Mouse (Mus musculus): Measurements from ENCODE around the gene Rbfox1. TPM values are rescaled to one million over a fixed set of nuclear protein-coding genes. Genes with fewer than 3 reads are reported as not detected.

Gene Rbfox1
- polyA plus RNA-seq, 1 experiment, result not detected

- Histone ChIP-seq H3K27ac (ENCODE audit: insufficient read depth, low read depth, low read length) (no peak overlapping the region), H3K4me3 (ENCODE audit: insufficient read depth, low read length) (no peak overlapping the region), H3K4me1 (ENCODE audit: control insufficient read depth, insufficient read depth, low read length) (peaks cover 14% of the 10 kb centered on the region)
- TF ChIP-seq POLR2A (IDR thresholded peaks at IDR 0.05; ENCODE audit: borderline replicate concordance, low read depth, low read length) (no peak), CTCF (IDR thresholded peaks at IDR 0.05; ENCODE audit: low read depth, low read length) (no peak)
Observed at GRCm38 (mm10) chr16:7374146-7374545, 1489.0 kb downstream of the Rbfox1 start.

GRCm38 (mm10) chr16:7374674-7375073 is 1489.5 kb downstream of the Rbfox1 start:
- no peak overlapping the region for H3K27ac ChIP-seq (ENCODE audit: insufficient read depth, low read depth, low read length)
- H3K4me3 ChIP-seq (ENCODE audit: insufficient read depth, low read length), result no peak overlapping the region
- TF ChIP-seq POLR2A (IDR thresholded peaks at IDR 0.05; ENCODE audit: borderline replicate concordance, low read depth, low read length) (no peak), CTCF (IDR thresholded peaks at IDR 0.05; ENCODE audit: low read depth, low read length) (no peak)
- peaks cover 14% of the 10 kb centered on the region for H3K4me1 ChIP-seq (ENCODE audit: control insufficient read depth, insufficient read depth, low read length)

GRCm38 (mm10) chr16:7396101-7396500 is 1510.9 kb downstream of the Rbfox1 start:
- Histone ChIP-seq H3K4me1 (ENCODE audit: control insufficient read depth, insufficient read depth, low read length) (0 out of 2 replicates have a peak, but pooled peaks cover 2% of the 10 kb centered on the region), H3K4me3 (ENCODE audit: insufficient read depth, low read length) (no peak overlapping the region), H3K27ac (ENCODE audit: insufficient read depth, low read depth, low read length) (no peak overlapping the region)
- TF ChIP-seq POLR2A (IDR thresholded peaks at IDR 0.05; ENCODE audit: borderline replicate concordance, low read depth, low read length), result no peak
- TF ChIP-seq CTCF (IDR thresholded peaks at IDR 0.05; ENCODE audit: low read depth, low read length), result no peak

DNA sequence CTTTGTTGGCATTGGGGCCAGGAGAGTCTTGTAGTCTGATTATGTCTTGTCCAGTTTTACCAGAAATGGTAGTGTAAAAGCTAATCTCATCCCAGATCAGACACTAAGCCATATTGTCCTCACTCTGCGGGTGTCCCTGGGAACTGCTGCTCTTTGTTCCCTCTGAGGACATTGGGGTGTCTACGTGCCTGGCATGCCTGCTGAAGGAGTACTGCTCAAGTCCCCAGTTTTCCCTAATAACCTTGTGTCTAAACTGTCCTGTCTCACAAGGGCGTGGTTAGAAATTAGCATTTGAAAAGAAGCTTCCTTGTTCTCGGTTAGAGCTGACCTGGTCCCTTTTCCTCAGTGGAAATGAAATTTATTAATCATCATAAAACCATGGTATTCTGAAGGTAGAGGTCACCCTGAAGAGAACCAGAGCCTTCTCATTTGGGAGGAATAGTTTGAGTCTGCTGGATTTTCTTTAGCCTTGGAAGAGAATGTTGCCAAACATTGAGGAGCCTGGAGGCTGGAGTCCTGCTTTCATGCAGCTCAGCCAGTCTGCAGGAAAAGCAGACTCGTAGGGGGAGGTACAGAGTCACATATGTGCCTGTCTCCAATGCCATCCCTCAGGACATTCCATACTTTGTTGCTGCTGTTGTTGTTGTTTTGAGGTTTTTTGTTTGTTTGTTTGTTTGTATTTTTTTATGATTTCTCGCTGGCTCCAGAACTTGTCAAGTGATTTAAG is 1519.8 kb downstream of the Rbfox1 start:
- Histone ChIP-seq H3K4me1 (ENCODE audit: control insufficient read depth, insufficient read depth, low read length) (no peaks in the 10 kb centered on the region), H3K27ac (ENCODE audit: insufficient read depth, low read depth, low read length) (no peak overlapping the region), H3K4me3 (ENCODE audit: insufficient read depth, low read length) (no peak overlapping the region)
- TF ChIP-seq CTCF (IDR thresholded peaks at IDR 0.05; ENCODE audit: low read depth, low read length) (no peak), POLR2A (IDR thresholded peaks at IDR 0.05; ENCODE audit: borderline replicate concordance, low read depth, low read length) (no peak)

DNA sequence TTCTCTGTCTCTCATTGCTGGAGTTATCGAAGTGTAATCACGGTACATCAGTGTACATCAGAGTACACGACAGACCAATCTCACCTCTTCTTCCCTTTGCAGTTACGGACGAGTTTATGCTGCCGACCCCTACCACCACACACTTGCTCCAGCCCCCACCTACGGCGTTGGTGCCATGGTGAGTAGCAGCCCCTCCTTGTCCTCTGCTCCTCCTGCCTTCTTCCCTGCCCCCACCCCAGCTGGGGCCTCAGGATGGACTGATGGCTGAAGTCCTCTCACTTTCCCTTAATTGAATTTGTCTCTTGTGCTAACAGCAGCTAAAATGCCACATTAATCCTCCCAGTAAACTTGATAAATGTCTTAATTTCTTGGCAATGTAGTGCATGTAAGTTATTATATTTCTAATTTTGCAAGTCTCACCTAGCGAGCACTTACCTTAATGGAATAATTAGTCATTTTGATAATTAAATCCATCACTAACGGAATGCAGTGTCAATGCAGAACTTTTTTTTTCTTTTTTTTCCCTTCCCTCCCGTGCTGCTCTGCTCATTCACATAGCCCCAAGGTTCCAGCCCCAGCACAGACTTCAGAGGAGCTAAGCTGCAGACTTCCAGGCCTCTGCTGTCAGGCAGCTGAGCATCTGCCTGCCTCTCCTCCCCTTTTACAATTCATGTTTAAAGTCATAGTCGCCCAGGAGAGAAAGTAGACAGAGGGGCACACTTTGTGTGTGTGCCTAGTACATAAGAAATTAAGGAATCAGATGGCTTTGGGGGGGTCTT is 1522.9 kb downstream of the Rbfox1 start:
- no peak overlapping the region for H3K4me3 ChIP-seq (ENCODE audit: insufficient read depth, low read length)
- no peak for TF ChIP-seq CTCF (IDR thresholded peaks at IDR 0.05; ENCODE audit: low read depth, low read length)
- TF ChIP-seq POLR2A (IDR thresholded peaks at IDR 0.05; ENCODE audit: borderline replicate concordance, low read depth, low read length), result no peak

DNA sequence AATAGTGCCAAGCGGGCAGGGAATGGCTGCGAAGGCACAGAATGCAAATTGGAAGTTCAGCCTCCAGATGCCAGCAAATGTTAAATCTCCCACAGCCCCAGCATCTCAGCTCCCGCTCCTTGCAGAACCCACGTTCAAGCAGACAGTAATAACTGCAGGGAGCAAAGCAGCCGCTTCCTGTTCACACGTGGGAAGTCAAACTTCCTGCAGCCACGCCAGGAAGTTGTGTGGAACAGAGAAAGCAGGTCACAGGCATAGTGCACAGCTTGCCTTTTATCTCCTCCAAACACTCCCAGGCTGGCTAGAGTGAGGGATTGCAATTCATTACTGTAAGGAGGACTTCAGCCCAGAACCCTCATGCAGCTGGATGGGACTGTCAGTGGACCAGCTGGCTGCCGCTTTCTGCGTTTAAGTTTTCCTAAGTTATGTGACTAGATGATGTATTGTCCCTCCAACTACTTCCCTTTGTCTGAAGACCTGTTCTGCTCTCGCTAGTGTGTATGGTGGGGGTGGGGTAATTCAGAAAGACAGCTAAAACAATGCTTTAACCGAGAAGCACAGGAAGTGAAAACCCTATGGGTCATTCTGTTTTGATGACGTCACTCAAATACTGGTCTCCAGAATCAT is 1534.6 kb downstream of the Rbfox1 start:
- Histone ChIP-seq H3K4me3 (ENCODE audit: insufficient read depth, low read length) (peak overlapping the region; percentile 41), H3K27ac (ENCODE audit: insufficient read depth, low read depth, low read length) (peak overlapping the region; percentile 93), H3K4me1 (ENCODE audit: control insufficient read depth, insufficient read depth, low read length) (peaks cover 18% of the 10 kb centered on the region)
- no peak for TF ChIP-seq CTCF (IDR thresholded peaks at IDR 0.05; ENCODE audit: low read depth, low read length)
- TF ChIP-seq POLR2A (IDR thresholded peaks at IDR 0.05; ENCODE audit: borderline replicate concordance, low read depth, low read length), result no peak

More for the DNA sequence above, 1522.9 kb downstream of the Rbfox1 start:
- Histone ChIP-seq H3K27ac (ENCODE audit: insufficient read depth, low read depth, low read length) (no peak overlapping the region), H3K4me1 (ENCODE audit: control insufficient read depth, insufficient read depth, low read length) (no peaks in the 10 kb centered on the region)

DNA sequence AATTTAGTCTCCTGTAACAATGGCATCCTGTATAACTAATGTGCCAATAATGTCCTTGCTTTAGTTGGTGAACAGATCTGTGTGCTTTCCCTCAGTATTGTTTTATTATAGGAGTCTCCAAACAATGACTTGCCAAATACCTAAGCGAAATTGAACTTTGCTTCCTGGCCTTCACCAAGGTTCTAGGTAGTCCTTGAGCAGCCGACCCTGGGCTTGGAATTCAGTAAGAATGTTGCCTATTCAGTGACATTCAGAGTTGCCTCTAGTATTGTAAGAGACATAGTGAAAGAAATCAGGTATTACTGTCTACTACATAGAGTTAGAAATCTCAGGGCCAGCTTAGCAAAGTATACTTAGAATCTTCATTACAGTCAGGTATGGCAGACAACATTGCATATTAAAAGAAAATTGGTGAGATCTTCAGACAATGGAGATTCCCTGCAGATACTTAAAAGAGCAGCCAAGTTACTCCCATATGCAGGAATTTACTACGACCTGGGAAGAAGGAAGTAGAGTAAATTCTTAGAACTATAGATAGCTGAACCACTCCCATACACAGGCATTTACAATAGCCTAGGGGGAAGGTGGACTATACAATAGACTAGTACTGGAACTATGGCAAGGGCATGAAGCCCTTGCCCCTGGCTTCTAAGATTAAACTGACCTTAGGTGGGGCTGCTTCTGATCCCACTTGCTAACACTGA is 1540.4 kb downstream of the Rbfox1 start:
- Histone ChIP-seq H3K4me1 (ENCODE audit: control insufficient read depth, insufficient read depth, low read length) (no peaks in the 10 kb centered on the region), H3K4me3 (ENCODE audit: insufficient read depth, low read length) (no peak overlapping the region), H3K27ac (ENCODE audit: insufficient read depth, low read depth, low read length) (no peak overlapping the region)
- TF ChIP-seq CTCF (IDR thresholded peaks at IDR 0.05; ENCODE audit: low read depth, low read length), result no peak
- no peak for TF ChIP-seq POLR2A (IDR thresholded peaks at IDR 0.05; ENCODE audit: borderline replicate concordance, low read depth, low read length)

- Histone ChIP-seq H3K4me1 (ENCODE audit: control insufficient read depth, insufficient read depth, low read length) (no peaks in the 10 kb centered on the region), H3K4me3 (ENCODE audit: insufficient read depth, low read length) (no peak overlapping the region), H3K27ac (ENCODE audit: insufficient read depth, low read depth, low read length) (no peak overlapping the region)
- TF ChIP-seq CTCF (IDR thresholded peaks at IDR 0.05; ENCODE audit: low read depth, low read length) (no peak), POLR2A (IDR thresholded peaks at IDR 0.05; ENCODE audit: borderline replicate concordance, low read depth, low read length) (no peak)
Observed at GRCm38 (mm10) chr16:7433296-7433695, 1548.1 kb downstream of the Rbfox1 start.

- Histone ChIP-seq H3K4me1 (ENCODE audit: control insufficient read depth, insufficient read depth, low read length) (peaks cover 10% of the 10 kb centered on the region), H3K4me3 (ENCODE audit: insufficient read depth, low read length) (no peak overlapping the region), H3K27ac (ENCODE audit: insufficient read depth, low read depth, low read length) (peak overlapping the region; percentile 32)
- TF ChIP-seq CTCF (IDR thresholded peaks at IDR 0.05; ENCODE audit: low read depth, low read length) (no peak), POLR2A (IDR thresholded peaks at IDR 0.05; ENCODE audit: borderline replicate concordance, low read depth, low read length) (no peak)
Observed at GRCm38 (mm10) chr16:7446791-7447290, 1561.7 kb downstream of the Rbfox1 start.

Measured in bone marrow macrophage, adult 2 months (primary cell).